Mouse (Mus musculus): ENCODE measurements around the gene Gapvd1.
"Not testable (repeated sequence)": the region's sequence is repeated elsewhere in the genome, so short reads cannot be mapped to it uniquely, and the experiment has no call there.

Gene Gapvd1

GRCm38 (mm10) chr2:34771368-34772226 lies 16.6 kb upstream of the Gapvd1 start, which contains the start of gene Hspa5:
Hspa5 (plus strand) TSS chr2:34771970.
- DNase-seq, result peak; percentile 98

GRCm38 (mm10) chr2:34770951-34771350 lies 15.9 kb upstream of the Gapvd1 start:
- DNase-seq, result no peak

DNA sequence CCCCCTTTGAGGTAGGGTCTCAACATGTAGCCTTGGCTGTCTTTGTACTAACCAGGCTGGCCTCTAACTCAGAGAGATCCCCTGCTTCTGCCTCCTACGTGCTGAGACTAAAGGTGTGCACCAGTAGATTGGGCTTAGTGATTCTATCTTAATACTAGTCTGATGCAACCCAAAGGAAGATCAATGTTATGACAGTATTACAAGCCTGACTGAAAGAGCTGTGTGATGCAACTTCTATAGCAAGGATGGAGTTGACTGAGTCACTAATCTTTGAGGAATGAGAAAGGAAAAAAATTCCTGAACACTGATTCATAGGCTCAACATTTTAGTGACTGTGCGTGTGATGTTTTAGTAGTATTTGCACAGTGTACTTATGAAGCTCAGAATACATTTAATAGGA lies 15.0 kb upstream of the Gapvd1 start:
- no peak for DNase-seq

DNA sequence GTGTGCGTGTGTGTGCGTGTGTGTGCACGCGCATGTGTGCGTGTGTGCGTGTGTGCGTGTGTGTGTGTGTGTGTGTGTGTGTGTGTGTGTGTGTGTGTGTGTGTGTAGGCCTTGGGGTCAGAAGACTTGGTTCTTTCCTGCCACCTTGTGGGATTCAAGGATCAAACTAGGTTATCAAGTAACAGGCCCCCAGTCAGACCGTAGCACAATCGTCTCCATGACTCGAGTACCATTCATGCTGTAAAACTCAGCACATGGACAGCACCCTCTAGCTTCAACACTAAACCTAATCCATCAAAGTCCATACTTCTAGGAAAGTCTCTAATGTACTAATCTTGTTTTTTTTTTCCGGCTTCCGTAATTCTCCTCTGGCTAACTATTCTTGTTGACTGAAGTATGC lies 9.8 kb upstream of the Gapvd1 start:
- DNase-seq, result no peak

DNA sequence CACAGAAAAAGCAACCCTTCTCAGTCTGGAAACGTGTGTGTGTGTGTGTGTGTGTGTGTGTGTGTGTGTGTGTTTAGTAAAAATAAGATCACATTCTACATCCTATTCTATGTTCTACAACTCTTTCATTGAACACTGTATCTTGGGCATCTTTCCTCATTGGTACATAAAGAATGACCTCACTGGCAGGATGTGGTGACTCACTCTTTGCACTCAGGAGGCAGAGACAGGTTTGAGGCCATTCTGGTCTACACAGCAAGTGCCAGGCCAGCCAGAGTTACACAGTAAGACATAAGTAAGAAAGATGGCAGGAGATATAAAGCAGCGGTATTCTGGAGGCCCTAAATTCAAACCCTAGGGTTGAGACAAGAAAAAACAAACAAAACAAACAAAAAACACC lies 7.8 kb upstream of the Gapvd1 start:
- no peak for DNase-seq

- no peak for DNase-seq
Measured at GRCm38 (mm10) chr2:34762174-34762573, 7.1 kb upstream of the Gapvd1 start.

DNA sequence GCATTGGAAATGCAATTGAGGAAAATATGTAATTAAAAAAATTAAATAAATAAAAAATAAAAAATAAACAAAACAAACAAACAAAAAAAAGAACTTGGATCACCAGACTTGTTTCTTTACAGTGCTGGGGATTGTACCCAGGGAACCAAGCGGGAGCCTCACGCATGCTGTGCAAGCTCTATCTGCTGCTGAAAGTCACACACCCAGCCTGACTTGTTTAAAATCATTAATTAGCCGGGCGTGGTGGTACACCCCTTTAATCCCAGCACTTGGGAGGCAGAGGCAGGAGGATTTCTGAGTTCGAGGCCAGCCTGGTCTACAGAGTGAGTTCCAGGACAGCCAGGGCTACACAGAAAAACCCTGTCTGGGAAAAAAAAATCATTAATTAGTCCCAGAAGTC lies 6.2 kb upstream of the Gapvd1 start:
- DNase-seq, result not testable (repeated sequence)

DNA sequence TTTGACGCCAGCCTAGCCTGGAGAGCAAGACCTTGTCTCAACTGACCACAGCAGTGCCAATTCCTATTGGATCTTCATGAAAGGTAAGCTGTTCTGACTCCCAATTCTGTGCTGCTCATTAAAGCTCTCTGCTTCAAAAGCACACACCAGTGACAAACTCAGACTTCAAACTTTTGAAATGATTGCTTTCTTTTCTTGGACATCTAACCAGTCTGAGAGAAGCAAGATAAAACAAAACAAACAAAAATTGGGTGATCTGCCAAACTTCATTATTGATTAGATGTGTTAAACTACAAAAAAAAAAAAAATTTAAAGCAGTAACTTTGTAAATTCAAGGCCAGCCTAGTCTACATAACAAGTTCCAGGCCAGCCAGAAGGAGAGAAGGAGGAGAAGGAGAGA lies 2.3 kb upstream of the Gapvd1 start:
- DNase-seq, result no peak

DNA sequence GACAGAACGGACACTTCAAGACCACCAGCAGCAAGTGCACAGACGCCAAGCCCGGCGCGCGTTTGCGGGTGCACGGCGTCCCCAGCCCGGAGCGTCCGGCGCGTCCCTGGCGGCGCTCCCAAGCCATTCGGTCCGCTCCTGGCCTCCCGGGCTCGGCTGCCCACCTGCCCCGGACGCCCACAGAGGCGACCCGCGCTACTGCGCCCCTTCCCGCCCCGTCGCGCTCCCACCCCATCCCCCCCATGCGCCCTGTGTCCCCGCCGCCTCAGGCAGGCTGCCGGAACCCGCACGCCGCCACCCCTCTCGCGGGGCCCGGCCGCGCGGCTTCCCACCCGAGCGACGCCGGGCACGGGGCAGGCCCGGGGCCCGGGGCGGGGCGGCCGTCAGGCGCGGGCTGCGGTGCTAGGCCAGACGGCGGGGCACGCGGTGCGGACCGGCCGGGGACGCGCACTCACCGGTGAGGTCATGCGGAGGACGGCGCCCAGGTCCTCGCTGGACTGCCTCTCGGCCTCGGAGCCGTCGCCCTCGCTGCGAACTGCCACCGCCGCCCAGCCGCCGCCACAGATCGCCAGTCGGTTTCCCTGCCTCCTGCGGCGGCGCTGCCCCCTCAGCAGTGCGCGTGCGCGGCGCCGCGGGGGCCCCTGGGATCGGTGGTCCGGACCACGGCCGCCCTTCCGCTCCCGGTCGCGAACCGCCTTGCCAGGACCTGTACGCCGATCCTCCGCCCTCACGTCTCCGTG lies 1.1 kb downstream of the Gapvd1 start:
- DNase-seq, result peak; percentile 86

DNA sequence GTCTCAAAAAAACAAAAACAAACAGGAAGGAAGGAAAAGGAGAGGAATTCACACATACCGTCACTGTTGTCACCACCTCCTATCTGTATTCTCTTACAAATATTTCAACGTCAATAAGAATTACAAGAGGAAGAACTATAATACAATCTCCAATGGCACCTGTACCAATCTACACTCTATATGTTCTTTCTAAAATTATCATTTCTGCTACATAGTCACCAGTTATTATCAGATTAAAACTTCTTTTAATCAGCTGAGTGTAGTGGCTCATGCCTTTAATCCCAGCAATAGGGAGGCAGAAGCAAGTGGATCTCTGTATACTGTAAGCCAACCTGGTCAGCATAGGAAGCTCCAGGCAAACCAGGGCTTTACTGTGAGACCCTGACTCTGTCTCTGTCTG lies 4.8 kb downstream of the Gapvd1 start:
- no peak for DNase-seq

GRCm38 (mm10) chr2:34748479-34748878 lies 6.6 kb downstream of the Gapvd1 start:
- DNase-seq, result no peak

GRCm38 (mm10) chr2:34745673-34746072 lies 9.4 kb downstream of the Gapvd1 start:
- no peak for DNase-seq

- DNase-seq, result no peak
Measured at GRCm38 (mm10) chr2:34744476-34744875, 10.6 kb downstream of the Gapvd1 start.

GRCm38 (mm10) chr2:34742675-34743074 lies 12.4 kb downstream of the Gapvd1 start:
- DNase-seq, result no peak

DNA sequence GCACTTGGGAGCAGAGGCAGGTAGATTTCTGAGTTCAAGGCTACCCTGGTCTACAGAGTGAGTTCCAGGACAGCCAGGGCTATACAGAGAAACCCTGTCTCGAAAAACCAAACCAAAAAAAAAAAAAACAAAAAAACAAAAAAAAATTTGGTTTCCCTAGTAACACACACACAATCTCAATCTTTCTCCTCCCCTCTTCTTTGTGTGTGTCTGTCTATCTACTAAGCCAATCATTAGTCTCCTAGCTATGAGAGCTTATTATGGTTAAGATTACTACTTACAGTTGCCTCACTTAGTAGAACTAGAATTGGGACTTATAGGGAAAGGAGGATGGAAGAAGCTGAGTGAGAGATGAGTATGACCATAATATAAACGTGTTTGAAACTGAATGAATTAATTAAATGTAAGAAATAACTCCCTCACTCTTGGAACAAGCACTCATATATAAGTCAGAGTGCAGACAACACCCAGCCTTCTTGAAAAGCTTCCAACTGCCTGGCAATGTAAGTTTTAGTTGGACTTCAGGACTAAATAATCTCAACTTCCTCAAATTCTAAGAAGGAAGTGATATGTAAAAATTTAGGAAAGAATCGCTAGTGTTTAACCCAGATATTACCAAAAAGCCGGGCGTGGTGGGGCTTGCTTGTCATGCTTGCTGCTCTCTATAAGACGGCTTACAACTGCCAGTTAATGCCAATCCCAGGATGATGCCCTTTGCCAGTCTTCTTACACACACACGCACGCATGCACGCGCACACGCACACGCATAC lies 13.5 kb downstream of the Gapvd1 start:
- no peak for DNase-seq

GRCm38 (mm10) chr2:34739684-34740391 lies 15.2 kb downstream of the Gapvd1 start:
- DNase-seq, result no peak

DNA sequence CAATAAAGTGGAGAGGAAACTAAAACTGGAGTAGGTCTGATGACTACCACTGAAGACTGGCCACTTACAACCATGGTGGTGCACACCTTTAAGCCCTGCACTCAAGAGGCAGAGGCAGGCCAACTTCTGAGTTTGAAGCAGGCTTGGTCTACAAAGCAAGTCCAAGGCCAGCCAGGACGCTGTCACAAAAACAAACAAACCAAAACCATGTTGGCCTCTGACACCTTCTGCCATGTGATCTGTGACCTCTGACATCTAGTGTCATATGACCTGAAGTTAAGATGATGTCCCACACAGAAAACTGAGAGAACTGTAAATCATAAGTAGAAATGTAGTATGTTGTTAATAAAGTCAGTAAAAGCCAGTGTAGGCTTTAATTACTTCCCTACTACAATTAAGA lies 17.1 kb downstream of the Gapvd1 start:
- DNase-seq, result no peak

DNA sequence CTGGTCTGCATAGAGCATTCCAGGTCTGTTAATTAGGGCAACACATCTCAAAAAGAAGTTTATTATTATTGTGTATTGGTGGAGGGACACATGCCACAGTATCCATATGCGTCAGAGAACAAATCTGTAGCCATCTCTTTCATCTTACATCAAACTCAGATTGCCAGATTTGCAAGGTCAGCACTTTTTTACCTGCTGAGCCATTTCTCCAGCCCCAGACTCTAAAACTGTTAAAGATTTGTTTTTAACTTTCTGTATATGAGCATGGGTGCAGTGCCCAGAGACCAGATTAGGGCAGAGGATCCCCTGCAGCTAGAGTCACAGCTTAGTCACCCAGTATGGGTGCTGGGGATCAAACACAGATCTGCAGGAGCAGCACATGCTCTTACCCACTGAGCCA lies 18.4 kb downstream of the Gapvd1 start:
- no peak for DNase-seq

DNA sequence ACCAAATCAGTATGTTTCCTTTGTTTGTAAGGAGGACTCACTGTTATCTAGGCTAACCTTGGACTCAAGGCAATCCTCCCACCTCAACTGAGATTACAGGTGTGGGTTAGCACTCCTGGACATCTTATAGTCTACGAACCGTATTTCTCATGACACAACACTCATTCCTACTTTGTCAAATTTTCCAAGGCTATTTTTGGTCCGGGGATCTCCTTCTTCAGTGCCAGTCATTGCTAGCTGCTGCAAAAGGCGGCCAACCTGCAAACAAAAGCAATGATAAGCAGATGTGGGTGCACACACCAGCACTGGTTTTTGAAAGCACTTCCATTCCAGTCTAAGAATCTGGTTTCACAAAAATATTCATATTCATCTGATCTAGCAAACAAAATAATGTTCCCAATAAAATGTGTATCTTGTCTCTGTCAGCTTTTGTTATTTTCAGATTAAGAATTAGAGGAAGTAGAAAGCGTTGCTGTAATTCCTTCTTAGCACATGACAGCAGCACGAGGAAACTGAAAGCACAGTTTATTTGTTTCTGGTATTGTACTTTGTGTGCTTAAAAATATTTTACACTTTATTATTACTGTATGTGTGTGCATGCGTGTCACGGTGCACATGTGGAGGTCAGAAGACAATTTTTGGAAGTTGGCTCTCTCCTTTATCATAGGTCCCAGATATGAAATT lies 27.8 kb downstream of the Gapvd1 start:
- no peak for DNase-seq

GRCm38 (mm10) chr2:34725269-34725668 lies 29.8 kb downstream of the Gapvd1 start:
- no peak for DNase-seq

DNA sequence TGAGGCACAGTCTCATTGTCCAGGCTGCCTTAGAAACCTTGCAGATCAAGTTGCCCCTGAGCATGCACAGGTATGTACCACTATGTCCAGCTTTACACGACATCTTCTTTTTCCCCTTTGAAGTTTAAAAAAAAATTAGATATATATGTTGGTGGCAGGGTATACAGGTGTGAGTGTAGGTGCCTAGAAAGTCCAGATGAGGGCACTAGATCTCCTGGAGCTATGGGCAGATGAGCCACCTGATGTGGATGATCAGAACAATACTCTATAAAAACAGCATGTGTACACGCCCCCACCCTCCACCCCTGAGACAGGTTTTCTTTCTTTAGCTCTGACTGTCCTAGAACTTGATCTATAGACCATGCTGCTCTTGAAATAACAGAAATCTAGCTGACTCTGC lies 36.8 kb downstream of the Gapvd1 start:
- DNase-seq, result no peak

- DNase-seq, result no peak
Measured at GRCm38 (mm10) chr2:34711904-34712303, 43.1 kb downstream of the Gapvd1 start.

All from right cerebral cortex, postnatal 14 days (tissue).